Mouse (Mus musculus) liver, adult 2 months (tissue): ENCODE measurements at regions not wholly inside any gene's neighbourhood (a gene's known extent, or its start where the extent isn't known, plus 50 kb on each side); places are given as distances from the start of the nearest gene placed in this dataset.

Experiments
- CTCF ChIP-seq: fragments of 200-500 bp; IDR thresholded peaks from 2 replicates; pipeline ENCODE4 v1.5.1; 2011; ENCODE audit warnings: low read depth, low read length, control low read depth
- POLR2A ChIP-seq: fragments of 200-500 bp; IDR thresholded peaks from 2 replicates; pipeline ENCODE4 v1.6.1; 2011; ENCODE audit warnings: low read length, control low read depth; ENCODE audit not compliant: insufficient read depth; ENCODE audit errors: extremely low read depth

DNA sequence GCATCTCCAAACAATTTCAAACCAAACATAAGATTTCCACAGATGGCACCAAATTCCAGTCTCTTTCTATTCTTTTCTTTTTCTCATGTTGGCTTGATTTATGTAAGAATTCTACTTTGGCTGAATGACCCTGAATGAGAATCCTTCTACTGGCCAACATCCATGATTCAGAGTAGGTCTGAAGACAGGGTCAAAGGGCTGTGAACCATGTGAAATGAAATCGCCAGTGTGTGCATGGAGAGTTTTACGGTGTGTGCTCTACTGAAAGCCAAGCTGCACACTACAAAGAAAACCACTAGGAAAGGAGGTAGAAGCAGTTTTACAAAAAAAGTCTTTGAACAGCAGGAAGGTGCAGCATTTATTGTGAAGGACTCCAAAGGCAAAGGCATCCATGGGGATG, 263.5 kb upstream of the Cxxc4 start:
- TF ChIP-seq POLR2A (no peak), CTCF (no peak)
